Mouse (Mus musculus): ENCODE measurements around the gene Ppp1r36. TPM values are rescaled to one million over a fixed set of nuclear protein-coding genes. Genes with fewer than 3 reads are reported as not detected.

Ppp1r36 gene
- total RNA-seq, 2 experiments from 2014 or later: not detected

GRCm38 (mm10) chr12:76375506-76375905 lies 41.8 kb upstream of the Ppp1r36 start:
- DNase-seq: no peak
- Histone ChIP-seq H3K27ac (no peak overlapping the region), H3K4me3 (no peak overlapping the region)
- TF ChIP-seq CTCF (IDR thresholded peaks at IDR 0.05): no peak
- intact Hi-C loops (cut with DNase I): no loop called here

- intact Hi-C loops (cut with DNase I): no loop called here
Observed at GRCm38 (mm10) chr12:76376649-76377048, 40.7 kb upstream of the Ppp1r36 start.

GRCm38 (mm10) chr12:76377059-76377458 lies 40.3 kb upstream of the Ppp1r36 start:
- no peak for TF ChIP-seq CTCF (IDR thresholded peaks at IDR 0.05)
- Histone ChIP-seq H3K27ac (no peak overlapping the region; the same call in 1 of the 2 replicates), H3K4me3 (no peak overlapping the region)
- no peak for DNase-seq
- intact Hi-C loops (cut with DNase I): no loop called here

More at GRCm38 (mm10) chr12:76376649-76377048, 40.7 kb upstream of the Ppp1r36 start:
- Histone ChIP-seq H3K27ac (no peak overlapping the region), H3K4me3 (no peak overlapping the region)
- peak; percentile 64 for TF ChIP-seq CTCF (IDR thresholded peaks at IDR 0.05)
- no peak for DNase-seq

- DNase-seq: no peak
- Histone ChIP-seq H3K27ac (peak overlapping the region; percentile 79), H3K4me3 (no peak overlapping the region)
- no peak for TF ChIP-seq CTCF (IDR thresholded peaks at IDR 0.05)
- intact Hi-C loops (cut with DNase I): no loop called here
Observed at GRCm38 (mm10) chr12:76377726-76378125, 39.6 kb upstream of the Ppp1r36 start.

GRCm38 (mm10) chr12:76378556-76378955 lies 38.8 kb upstream of the Ppp1r36 start:
- Histone ChIP-seq H3K27ac (peak overlapping the region; percentile 79), H3K4me3 (no peak overlapping the region)
- intact Hi-C loops (cut with DNase I): no loop called here
- DNase-seq: peak; percentile 55
- no peak for TF ChIP-seq CTCF (IDR thresholded peaks at IDR 0.05)

GRCm38 (mm10) chr12:76380151-76380550 lies 37.2 kb upstream of the Ppp1r36 start:
- H3K4me3 ChIP-seq: no peak overlapping the region
- no peak for TF ChIP-seq CTCF (IDR thresholded peaks at IDR 0.05)
- peak overlapping the region; percentile 24; the same call in 1 of the 2 replicates for H3K27ac ChIP-seq
- no peak for DNase-seq
- intact Hi-C loops (cut with DNase I): no loop called here

GRCm38 (mm10) chr12:76385342-76385741 lies 32.0 kb upstream of the Ppp1r36 start:
- DNase-seq: no peak
- no peak for TF ChIP-seq CTCF (IDR thresholded peaks at IDR 0.05)
- intact Hi-C loops (cut with DNase I): no loop called here
- H3K4me3 ChIP-seq: no peak overlapping the region
- no peak overlapping the region for H3K27ac ChIP-seq

GRCm38 (mm10) chr12:76388794-76389193 lies 28.5 kb upstream of the Ppp1r36 start:
- TF ChIP-seq CTCF (IDR thresholded peaks at IDR 0.05): no peak
- intact Hi-C loops (cut with DNase I): no loop called here
- DNase-seq: no peak
- no peak overlapping the region for H3K4me3 ChIP-seq
- H3K27ac ChIP-seq: no peak overlapping the region

GRCm38 (mm10) chr12:76391595-76392271 lies 25.6 kb upstream of the Ppp1r36 start:
- intact Hi-C loops (cut with DNase I): no loop called here
- H3K4me3 ChIP-seq: no peak overlapping the region
- DNase-seq: no peak

GRCm38 (mm10) chr12:76392979-76393378 lies 24.4 kb upstream of the Ppp1r36 start:
- intact Hi-C loops (cut with DNase I): no loop called here
- no peak for DNase-seq
- TF ChIP-seq CTCF (IDR thresholded peaks at IDR 0.05): no peak

More at GRCm38 (mm10) chr12:76391595-76392271, 25.6 kb upstream of the Ppp1r36 start:
- no peak for TF ChIP-seq CTCF (IDR thresholded peaks at IDR 0.05)
- H3K27ac ChIP-seq: no peak overlapping the region

GRCm38 (mm10) chr12:76397281-76397680 lies 20.1 kb upstream of the Ppp1r36 start:
- intact Hi-C loops (cut with DNase I): no loop called here
- DNase-seq: no peak
- H3K4me3 ChIP-seq: no peak overlapping the region
- no peak overlapping the region for H3K27ac ChIP-seq
- TF ChIP-seq CTCF (IDR thresholded peaks at IDR 0.05): no peak

More at GRCm38 (mm10) chr12:76392979-76393378, 24.4 kb upstream of the Ppp1r36 start:
- Histone ChIP-seq H3K27ac (no peak overlapping the region), H3K4me3 (no peak overlapping the region)

GRCm38 (mm10) chr12:76401674-76402073 lies 15.7 kb upstream of the Ppp1r36 start:
- DNase-seq: no peak
- TF ChIP-seq CTCF (IDR thresholded peaks at IDR 0.05): peak; percentile 32
- Histone ChIP-seq H3K4me3 (no peak overlapping the region), H3K27ac (no peak overlapping the region)
- intact Hi-C loops (cut with DNase I): loop anchor here (5.0 kb wide), 1 partner anchor 136 kb away; no protein-coding TSS in a partner anchor

GRCm38 (mm10) chr12:76402991-76403885 lies 14.1 kb upstream of the Ppp1r36 start:
- Histone ChIP-seq H3K4me3 (peak overlapping the region; percentile 82), H3K27ac (peak overlapping the region; percentile 98)
- intact Hi-C loops (cut with DNase I): loop anchor here (5.0 kb wide), 1 partner anchor 134 kb away; no protein-coding TSS in a partner anchor
- peak; percentile 94 for DNase-seq
- no peak for TF ChIP-seq CTCF (IDR thresholded peaks at IDR 0.05)
